Mouse (Mus musculus) heart, embryonic 16.5 days (tissue): ENCODE data around the gene Tspan18. TPM values are rescaled to one million over a fixed set of nuclear protein-coding genes. Genes with fewer than 3 reads are reported as not detected.

ENCODE experiments used
- ATAC-seq: fragments of 200-750 bp; cut with Nextera tagmentation; replicated peaks from 2 replicates; pipeline ENCODE4 v1.8.0; 2017; ENCODE audit warnings: moderate number of reproducible peaks; ENCODE audit not compliant: insufficient read depth, low FRiP score; ENCODE audit errors: extremely low read depth
- H3K27ac ChIP-seq: fragments of 300-500 bp; sonication (generic); 2 replicates; pipeline ENCODE4 v1.5.1; 2014; ENCODE audit warnings: mild to moderate bottlenecking, low read length, control low read depth, moderate library complexity
- H3K27me3 ChIP-seq: fragments of 300-500 bp; sonication (generic); 2 replicates; pipeline ENCODE4 v1.6.1; 2014; ENCODE audit warnings: low read length, mixed read lengths; ENCODE audit not compliant: control insufficient read depth, insufficient read depth
- H3K36me3 ChIP-seq: fragments of 300-500 bp; sonication (generic); 2 replicates; pipeline ENCODE4 v1.6.1; 2014; ENCODE audit not compliant: control insufficient read depth, insufficient read depth
- H3K4me1 ChIP-seq: fragments of 300-500 bp; sonication (generic); 2 replicates; pipeline ENCODE4 v1.6.1; 2014; ENCODE audit warnings: low read length, mixed read lengths; ENCODE audit not compliant: control insufficient read depth, insufficient read depth
- H3K4me2 ChIP-seq: fragments of 300-500 bp; sonication (generic); 2 replicates; pipeline ENCODE4 v1.6.1; 2014; ENCODE audit warnings: low read depth, mild to moderate bottlenecking, control low read depth, low read length
- H3K4me3 ChIP-seq: fragments of 300-500 bp; sonication (generic); 2 replicates; pipeline ENCODE4 v1.5.1; 2014; ENCODE audit warnings: mild to moderate bottlenecking, control low read depth, low read length
- H3K9ac ChIP-seq: fragments of 300-500 bp; sonication (generic); 2 replicates; pipeline ENCODE4 v1.6.1; 2014; ENCODE audit warnings: low read length, control low read depth
- H3K9me3 ChIP-seq: fragments of 300-500 bp; sonication (generic); replicated peaks from 2 replicates; pipeline ENCODE4 v1.6.1; 2016; ENCODE audit warnings: low read length; ENCODE audit not compliant: control insufficient read depth
- WGBS: fragments of 180-500 bp; shearing (Covaris S2); extraction: QIAGEN DNeasy Blood & Tissue Kit; methylation state at CpG from one replicate; pipeline ENCODE4 v1.1.7; 2014; 5-methylcytosine and 5-hydroxymethylcytosine counted together
- polyA plus RNA-seq: library from polyadenylated mRNA; unstranded; fragments of >200 nt; fragmentation: Nextera tagmentation; extraction: Ambion mirVana; gene quantifications from 2 replicates; pipeline ENCODE4 v1.2.1, GENCODE M21; 2015

The Tspan18 gene
- polyA plus RNA-seq, 1 experiment from 2014 or later, result 33.9 TPM

- 26% methylated on average over 5 of the region's 5 CpGs for WGBS
- Histone ChIP-seq H3K4me2 (no peak overlapping the region), H3K9me3 (no peaks in the 10 kb centered on the region), H3K36me3 (no peaks in the 10 kb centered on the region), H3K27ac (no peak overlapping the region), H3K27me3 (no peaks in the 10 kb centered on the region), H3K9ac (no peak overlapping the region), H3K4me3 (no peak overlapping the region), H3K4me1 (peaks cover 12% of the 10 kb centered on the region)
- no peak for ATAC-seq
These were observed 105.9 kb downstream of the Tspan18 start for GRCm38 (mm10) chr2:93228480-93228824.

- peaks cover 16% of the 10 kb centered on the region for H3K4me1 ChIP-seq
- 62% methylated on average over 9 of the region's 9 CpGs for WGBS
- no peak overlapping the region for H3K4me3 ChIP-seq
- H3K27me3 ChIP-seq, result no peaks in the 10 kb centered on the region
- H3K27ac ChIP-seq, result no peak overlapping the region
- no peaks in the 10 kb centered on the region for H3K9me3 ChIP-seq
- no peak overlapping the region for H3K4me2 ChIP-seq
- ATAC-seq, result no peak
- no peak overlapping the region for H3K9ac ChIP-seq
- no peaks in the 10 kb centered on the region for H3K36me3 ChIP-seq
These were observed 106.4 kb downstream of the Tspan18 start for GRCm38 (mm10) chr2:93227713-93228479.

GRCm38 (mm10) chr2:93226606-93227595 is 107.4 kb downstream of the Tspan18 start:
- no peak overlapping the region for H3K27ac ChIP-seq
- peaks cover 16% of the 10 kb centered on the region for H3K4me1 ChIP-seq
- H3K36me3 ChIP-seq, result no peaks in the 10 kb centered on the region
- H3K27me3 ChIP-seq, result no peaks in the 10 kb centered on the region
- H3K9ac ChIP-seq, result no peak overlapping the region
- WGBS, result 28% methylated on average over 20 of the region's 20 CpGs
- no peak overlapping the region for H3K4me2 ChIP-seq
- ATAC-seq, result peak; percentile 50; the same call in 1 of the 2 replicates
- no peak overlapping the region for H3K4me3 ChIP-seq
- no peaks in the 10 kb centered on the region for H3K9me3 ChIP-seq

- WGBS, result 27% methylated on average over 6 of the region's 6 CpGs
- H3K4me3 ChIP-seq, result no peak overlapping the region
- no peaks in the 10 kb centered on the region for H3K27me3 ChIP-seq
- ATAC-seq, result no peak
- H3K36me3 ChIP-seq, result 0 out of 2 replicates have a peak, but pooled peaks cover 3% of the 10 kb centered on the region
- peaks cover 17% of the 10 kb centered on the region for H3K4me1 ChIP-seq
- no peak overlapping the region for H3K4me2 ChIP-seq
- no peak overlapping the region for H3K9ac ChIP-seq
- no peaks in the 10 kb centered on the region for H3K9me3 ChIP-seq
- H3K27ac ChIP-seq, result no peak overlapping the region
These were observed 110.8 kb downstream of the Tspan18 start for GRCm38 (mm10) chr2:93223463-93223862.

- Histone ChIP-seq H3K27ac (no peak overlapping the region), H3K4me1 (peaks cover 21% of the 10 kb centered on the region), H3K27me3 (no peaks in the 10 kb centered on the region), H3K9ac (no peak overlapping the region), H3K4me3 (no peak overlapping the region), H3K36me3 (0 out of 2 replicates have a peak, but pooled peaks cover 3% of the 10 kb centered on the region), H3K9me3 (no peaks in the 10 kb centered on the region), H3K4me2 (no peak overlapping the region)
- WGBS, result 69% methylated on average over 5 of the region's 5 CpGs
- ATAC-seq, result no peak
These were observed 113.9 kb downstream of the Tspan18 start for GRCm38 (mm10) chr2:93220447-93220846.

GRCm38 (mm10) chr2:93219576-93219975 is 114.7 kb downstream of the Tspan18 start:
- Histone ChIP-seq H3K27me3 (no peaks in the 10 kb centered on the region), H3K36me3 (0 out of 2 replicates have a peak, but pooled peaks cover 3% of the 10 kb centered on the region), H3K4me1 (peaks cover 21% of the 10 kb centered on the region), H3K4me2 (no peak overlapping the region), H3K4me3 (no peak overlapping the region), H3K27ac (no peak overlapping the region), H3K9ac (no peak overlapping the region), H3K9me3 (no peaks in the 10 kb centered on the region)
- WGBS, result 95% methylated on average over 3 of the region's 3 CpGs
- ATAC-seq, result no peak

- 0 out of 2 replicates have a peak, but pooled peaks cover 3% of the 10 kb centered on the region for H3K36me3 ChIP-seq
- ATAC-seq, result no peak
- no peak overlapping the region for H3K4me2 ChIP-seq
- peaks cover 22% of the 10 kb centered on the region for H3K4me1 ChIP-seq
- H3K4me3 ChIP-seq, result no peak overlapping the region
- no peak overlapping the region for H3K27ac ChIP-seq
- WGBS, result 60% methylated on average over 7 of the region's 7 CpGs
- H3K27me3 ChIP-seq, result no peaks in the 10 kb centered on the region
- H3K9ac ChIP-seq, result no peak overlapping the region
- no peaks in the 10 kb centered on the region for H3K9me3 ChIP-seq
These were observed 115.8 kb downstream of the Tspan18 start for GRCm38 (mm10) chr2:93218353-93218990.

GRCm38 (mm10) chr2:93217015-93217414 is 117.3 kb downstream of the Tspan18 start:
- Histone ChIP-seq H3K27me3 (no peaks in the 10 kb centered on the region), H3K36me3 (peaks cover 3% of the 10 kb centered on the region), H3K9ac (peak overlapping the region; percentile 32; the same call in 1 of the 2 replicates), H3K4me1 (peaks cover 18% of the 10 kb centered on the region), H3K27ac (0 out of 2 replicates have a peak overlapping the region, but pooled peaks have one; percentile 9), H3K4me2 (no peak overlapping the region), H3K4me3 (no peak overlapping the region), H3K9me3 (no peaks in the 10 kb centered on the region)
- peak; percentile 59 for ATAC-seq
- WGBS, result 19% methylated on average over 7 of the region's 7 CpGs
